Mouse (Mus musculus): Measurements from ENCODE around the gene Scaf8. TPM values are rescaled to one million over a fixed set of nuclear protein-coding genes. Genes with fewer than 3 reads are reported as not detected.
"Not testable (repeated sequence)": the region's sequence is repeated elsewhere in the genome, so short reads cannot be mapped to it uniquely, and the experiment has no call there.

Gene Scaf8
- polyA plus RNA-seq, 1 experiment: 15.4 TPM

DNA sequence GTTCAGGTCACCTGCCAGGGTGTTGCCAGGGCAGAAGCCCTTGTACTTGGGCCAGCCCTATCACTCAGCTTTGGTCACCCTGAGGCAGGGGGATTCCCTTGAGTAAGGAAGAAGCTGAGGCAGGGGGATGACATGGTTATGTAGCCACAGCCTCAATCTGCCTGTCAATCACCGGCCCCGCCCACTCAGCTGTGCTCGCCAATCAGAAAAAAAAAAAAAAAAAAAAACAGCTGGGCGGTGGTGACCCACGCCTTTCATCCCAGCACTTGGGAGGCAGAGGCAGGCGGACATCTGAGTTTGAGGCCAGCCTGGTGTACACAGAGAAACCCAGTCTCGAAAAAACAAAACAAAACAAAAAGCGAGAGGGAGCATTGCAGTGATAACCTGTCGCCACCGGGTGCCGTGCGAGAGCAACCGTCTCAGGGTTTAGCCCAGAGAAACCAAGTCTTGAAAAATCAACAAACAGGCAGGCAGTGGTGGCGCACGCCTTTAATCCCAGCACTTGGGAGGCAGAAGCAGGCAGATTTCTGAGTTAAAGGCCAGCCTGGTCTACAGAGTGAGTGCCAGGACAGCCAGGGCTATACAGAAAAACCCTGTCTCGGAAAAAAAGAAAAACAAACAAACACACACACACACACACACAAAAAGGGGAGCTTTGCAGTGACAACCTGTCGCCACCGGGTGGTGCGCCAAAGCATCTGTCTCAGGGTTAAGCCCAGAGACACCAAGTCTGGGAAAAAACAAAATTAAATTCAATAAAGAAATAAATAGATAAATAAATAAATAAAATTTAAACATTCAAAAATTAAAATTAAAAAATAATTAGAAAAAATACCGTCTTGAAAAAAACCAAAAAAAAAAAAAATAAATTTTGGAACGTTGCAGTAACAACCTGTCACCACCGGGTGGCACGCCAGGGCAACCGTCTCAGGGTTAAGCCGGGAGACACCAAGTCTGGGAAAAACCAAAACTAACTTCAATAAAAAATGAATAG, 31.7 kb upstream of the Scaf8 start:
- H3K27me3 ChIP-seq (ENCODE audit: control insufficient read depth, insufficient read depth, insufficient read length); H3K36me3 ChIP-seq (ENCODE audit: control insufficient read depth, insufficient read depth); H3ac ChIP-seq (ENCODE audit: control insufficient read depth, insufficient read length); H3K79me2 ChIP-seq (ENCODE audit: control insufficient read depth, insufficient read depth): not testable (repeated sequence)
- TF ChIP-seq MYOD1 (IDR thresholded peaks at IDR 0.05; ENCODE audit: control insufficient read depth in 1 of 3, insufficient read length in 2 of 3, low read depth in 2 of 3): peak in 2 of 3 experiments; percentile 36 to 42
- H3K4me3 ChIP-seq: peak overlapping the region; percentile 41
- H3K4me2 ChIP-seq (ENCODE audit: low read depth): peak overlapping the region; percentile 61

DNA sequence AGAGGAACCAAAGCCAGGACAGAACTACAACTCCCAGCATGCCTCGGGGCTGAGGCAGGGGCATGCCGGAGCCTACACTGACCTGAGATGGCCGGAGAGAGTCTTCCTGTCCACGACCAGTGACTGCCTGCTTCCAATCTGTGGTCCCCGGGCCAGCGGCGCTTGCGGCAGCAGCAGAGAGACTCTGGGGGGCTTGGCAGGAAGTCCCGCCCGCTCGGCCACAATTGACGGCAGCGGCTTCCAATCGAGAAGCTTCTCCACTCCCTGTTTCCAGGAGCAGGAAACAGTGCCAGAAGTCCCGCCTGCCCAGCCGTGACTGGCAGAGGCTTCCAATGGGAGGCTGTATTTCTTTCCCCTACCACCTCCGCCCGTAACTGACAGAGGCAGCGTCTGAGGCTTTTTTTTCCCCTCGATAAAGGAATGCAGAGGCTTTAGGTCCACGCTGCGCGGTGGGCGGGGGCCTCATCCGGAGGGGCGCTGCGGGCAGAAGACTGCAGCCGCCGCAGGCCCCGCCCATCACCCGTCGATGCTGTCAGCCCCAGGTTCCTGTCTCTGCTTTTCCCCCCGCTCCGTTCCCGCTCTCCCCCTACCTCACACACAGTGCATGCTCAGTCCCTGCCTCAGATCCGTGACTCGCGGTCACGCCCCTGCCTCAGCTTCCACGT, 30.8 kb upstream of the Scaf8 start:
- no peak for TF ChIP-seq TCF12 (IDR thresholded peaks at IDR 0.05; ENCODE audit: insufficient read depth, poor library complexity, severe bottlenecking)
- peak; percentile 38 for TF ChIP-seq POLR2A (IDR thresholded peaks at IDR 0.05; ENCODE audit: insufficient read length, low read depth)
- no peak for TF ChIP-seq USF1 (IDR thresholded peaks at IDR 0.05; ENCODE audit: low read depth)
- TF ChIP-seq REST (IDR thresholded peaks at IDR 0.05; ENCODE audit: insufficient read depth, insufficient read length): no peak
- TF ChIP-seq MYOD1 (IDR thresholded peaks at IDR 0.05; ENCODE audit: control insufficient read depth in 1 of 3, insufficient read length in 2 of 3, low read depth in 2 of 3): no peak

DNA sequence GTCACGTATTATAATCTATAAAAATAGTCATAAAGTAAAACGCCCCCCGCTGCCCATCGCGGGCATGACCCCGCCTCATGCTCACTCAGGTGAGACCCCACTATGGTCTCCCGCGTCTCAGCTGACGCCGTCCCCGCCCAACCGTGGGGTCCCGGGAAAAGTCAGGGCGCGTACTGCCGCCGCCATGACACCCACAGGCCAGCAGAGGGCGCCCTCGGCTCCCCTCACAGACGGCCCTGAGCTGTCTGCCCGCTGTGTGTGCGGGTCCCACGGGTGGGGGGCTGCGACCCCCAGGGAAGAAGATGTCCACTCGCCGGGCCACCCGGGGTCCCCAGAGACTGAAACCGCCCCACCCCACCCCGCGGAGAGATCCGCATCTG, 30.2 kb upstream of the Scaf8 start:
- Histone ChIP-seq H3K4me2 (ENCODE audit: low read depth) (peak overlapping the region; percentile 78), H3K79me2 (ENCODE audit: control insufficient read depth, insufficient read depth) (no peaks in the 10 kb centered on the region), H3K36me3 (ENCODE audit: control insufficient read depth, insufficient read depth) (no peaks in the 10 kb centered on the region), H3K4me3 (peak overlapping the region; percentile 41), H3ac (ENCODE audit: control insufficient read depth, insufficient read length) (peak overlapping the region; percentile 32), H3K27me3 (ENCODE audit: control insufficient read depth, insufficient read depth, insufficient read length) (no peaks in the 10 kb centered on the region)
- no peak for TF ChIP-seq SRF (IDR thresholded peaks at IDR 0.05; ENCODE audit: control insufficient read depth, insufficient read length, low read depth)
- TF ChIP-seq MYOD1 (IDR thresholded peaks at IDR 0.05; ENCODE audit: control insufficient read depth in 1 of 3, insufficient read length in 2 of 3, low read depth in 2 of 3): peak in 1 of 3 experiments; percentile 4
- TF ChIP-seq MAX (IDR thresholded peaks at IDR 0.05; ENCODE audit: low read depth): no peak
- no peak for TF ChIP-seq USF1 (IDR thresholded peaks at IDR 0.05; ENCODE audit: low read depth)
- peak; percentile 26 for TF ChIP-seq POLR2A (IDR thresholded peaks at IDR 0.05; ENCODE audit: insufficient read length, low read depth)
- TF ChIP-seq E2F4 (IDR thresholded peaks at IDR 0.05; ENCODE audit: insufficient read depth): no peak
- no peak for TF ChIP-seq POLR2AphosphoS2 (IDR thresholded peaks at IDR 0.05; ENCODE audit: insufficient read length, low read depth)

More for the DNA sequence above, 30.8 kb upstream of the Scaf8 start:
- Histone ChIP-seq H3K4me2 (ENCODE audit: low read depth) (peak overlapping the region; percentile 78), H3K4me3 (peak overlapping the region; percentile 41), H3K27me3 (ENCODE audit: control insufficient read depth, insufficient read depth, insufficient read length) (no peaks in the 10 kb centered on the region), H3K79me2 (ENCODE audit: control insufficient read depth, insufficient read depth) (no peaks in the 10 kb centered on the region), H3ac (ENCODE audit: control insufficient read depth, insufficient read length) (peak overlapping the region; percentile 32), H3K36me3 (ENCODE audit: control insufficient read depth, insufficient read depth) (no peaks in the 10 kb centered on the region)

DNA sequence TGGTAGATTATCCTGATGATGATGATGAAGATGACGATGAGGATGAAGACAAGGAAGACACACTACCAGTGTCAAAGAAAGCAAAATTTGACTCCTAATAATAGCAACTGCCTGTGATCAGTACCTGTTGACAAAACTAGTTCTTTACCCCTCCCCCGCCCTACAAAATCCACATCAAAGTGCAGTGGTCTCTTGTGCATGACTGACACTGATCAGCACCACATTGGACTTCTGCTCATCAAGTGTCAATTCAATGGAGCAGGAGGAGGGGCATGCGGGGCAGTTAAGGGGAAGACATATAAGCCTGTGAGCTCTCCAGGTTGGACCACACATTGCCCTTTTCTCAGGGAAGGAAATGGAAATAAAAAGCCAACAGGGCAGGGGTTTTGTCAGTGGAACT, 29.6 kb upstream of the Scaf8 start:
- no peak overlapping the region for H3ac ChIP-seq (ENCODE audit: control insufficient read depth, insufficient read length)
- H3K4me2 ChIP-seq (ENCODE audit: low read depth): peak overlapping the region; percentile 78
- no peaks in the 10 kb centered on the region for H3K27me3 ChIP-seq (ENCODE audit: control insufficient read depth, insufficient read depth, insufficient read length)
- TF ChIP-seq TCF3 (IDR thresholded peaks at IDR 0.05; ENCODE audit: insufficient read length, low read depth): no peak
- no peak for TF ChIP-seq E2F4 (IDR thresholded peaks at IDR 0.05; ENCODE audit: insufficient read depth)
- TF ChIP-seq TCF12 (IDR thresholded peaks at IDR 0.05; ENCODE audit: insufficient read depth, poor library complexity, severe bottlenecking): no peak
- TF ChIP-seq USF1 (IDR thresholded peaks at IDR 0.05; ENCODE audit: low read depth): no peak
- no peak for TF ChIP-seq POLR2A (IDR thresholded peaks at IDR 0.05; ENCODE audit: insufficient read length, low read depth)
- no peak for TF ChIP-seq MYOD1 (IDR thresholded peaks at IDR 0.05; ENCODE audit: control insufficient read depth in 1 of 3, insufficient read length in 2 of 3, low read depth in 2 of 3)
- TF ChIP-seq REST (IDR thresholded peaks at IDR 0.05; ENCODE audit: insufficient read depth, insufficient read length): no peak
- TF ChIP-seq MYOG (IDR thresholded peaks at IDR 0.05; ENCODE audit: control insufficient read depth in 1 of 3, insufficient read depth in 1 of 3, insufficient read length in 2 of 3, low read depth in 2 of 3): no peak
- TF ChIP-seq SRF (IDR thresholded peaks at IDR 0.05; ENCODE audit: control insufficient read depth, insufficient read length, low read depth): no peak
- no peak for TF ChIP-seq MAX (IDR thresholded peaks at IDR 0.05; ENCODE audit: low read depth)
- no peak for TF ChIP-seq POLR2AphosphoS2 (IDR thresholded peaks at IDR 0.05; ENCODE audit: insufficient read length, low read depth)
- no peak for TF ChIP-seq CEBPB (IDR thresholded peaks at IDR 0.05; ENCODE audit: insufficient read depth, poor library complexity, severe bottlenecking)
- no peaks in the 10 kb centered on the region for H3K79me2 ChIP-seq (ENCODE audit: control insufficient read depth, insufficient read depth)
- H3K4me3 ChIP-seq: peak overlapping the region; percentile 41
- H3K36me3 ChIP-seq (ENCODE audit: control insufficient read depth, insufficient read depth): no peaks in the 10 kb centered on the region

- Histone ChIP-seq H3K27me3 (ENCODE audit: control insufficient read depth, insufficient read depth, insufficient read length) (no peaks in the 10 kb centered on the region), H3K4me3 (no peak overlapping the region), H3ac (ENCODE audit: control insufficient read depth, insufficient read length) (no peak overlapping the region), H3K79me2 (ENCODE audit: control insufficient read depth, insufficient read depth) (no peaks in the 10 kb centered on the region), H3K36me3 (ENCODE audit: control insufficient read depth, insufficient read depth) (no peaks in the 10 kb centered on the region), H3K4me2 (ENCODE audit: low read depth) (no peak overlapping the region)
- TF ChIP-seq USF1 (IDR thresholded peaks at IDR 0.05; ENCODE audit: low read depth) (no peak), MYOD1 (IDR thresholded peaks at IDR 0.05; ENCODE audit: control insufficient read depth in 1 of 3, insufficient read length in 2 of 3, low read depth in 2 of 3) (peak in 2 of 3 experiments; percentile 28 to 49)
These were observed 22.1 kb upstream of the Scaf8 start for GRCm38 (mm10) chr17:3092682-3093081.

DNA sequence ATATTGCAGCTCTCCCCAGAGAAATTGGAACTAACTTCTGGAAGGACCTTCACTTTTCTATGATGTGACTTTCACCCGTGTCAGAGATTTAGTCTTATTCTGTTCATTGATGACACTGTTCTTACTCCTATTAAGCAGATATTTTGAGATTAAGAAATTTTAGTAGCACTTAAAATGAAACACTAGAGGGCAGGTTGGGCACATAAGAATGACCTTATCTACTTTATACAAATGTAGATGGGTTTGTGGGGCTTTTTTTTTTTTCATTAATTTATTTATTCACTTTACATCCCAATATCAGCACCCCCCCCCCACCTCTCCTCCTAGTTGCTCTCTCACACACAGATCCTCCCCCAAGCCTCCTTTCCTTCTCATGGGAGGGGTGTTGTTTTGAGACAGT, 15.5 kb upstream of the Scaf8 start:
- H3K4me3 ChIP-seq: not testable (repeated sequence)

More for the DNA sequence above, 15.5 kb upstream of the Scaf8 start:
- not testable (repeated sequence) for H3K36me3 ChIP-seq (ENCODE audit: control insufficient read depth, insufficient read depth); H3K27me3 ChIP-seq (ENCODE audit: control insufficient read depth, insufficient read depth, insufficient read length); H3K79me2 ChIP-seq (ENCODE audit: control insufficient read depth, insufficient read depth); H3K4me2 ChIP-seq (ENCODE audit: low read depth); H3ac ChIP-seq (ENCODE audit: control insufficient read depth, insufficient read length)
